Mouse (Mus musculus) embryonic stem cell, embryonic (primary cell): Measurements from ENCODE around the gene Mpped1.

ENCODE experiments used
- CTCF ChIA-PET, 4 experiments: fragments of 300-600 bp in 2 of 4; fragments of 350-600 bp in 2 of 4; sonication (Branson Sonifier 250); formaldehyde crosslinking; loops; one replicate each; lab custom pipeline; 2022; ENCODE audit warnings: inconsistent platforms in 2 of 4; lab: Charles Lee
- POLR2A ChIA-PET, 4 experiments: fragments of 300-600 bp in 2 of 4; fragments of 350-600 bp in 2 of 4; sonication (Branson Sonifier 250); formaldehyde crosslinking; loops; one replicate each; lab custom pipeline; 2022; ENCODE audit warnings: antibody characterized with exemption in 4 of 4, inconsistent platforms in 1 of 4; lab: Charles Lee

Mpped1 gene

DNA sequence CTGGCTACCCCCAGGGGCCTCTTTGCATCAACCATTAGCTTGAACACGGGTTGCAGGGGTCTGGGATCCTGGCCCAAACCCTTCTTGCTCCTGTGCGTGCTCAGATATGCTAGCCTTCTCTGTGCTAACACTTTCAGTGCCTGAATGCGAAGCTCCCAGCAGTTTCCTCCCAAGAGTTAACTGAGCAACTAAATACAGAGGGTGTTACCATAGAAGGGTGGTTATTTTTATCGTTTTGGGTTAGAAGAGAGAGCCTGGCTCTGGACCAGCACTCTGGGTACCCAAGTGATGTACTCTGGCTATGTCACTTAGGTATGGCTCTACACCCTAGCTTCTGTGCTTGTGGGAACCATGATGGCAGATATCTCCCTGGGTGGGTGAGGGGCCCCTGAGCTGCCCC lies 68.2 kb downstream of the Mpped1 start:
- ChIA-PET POLR2A (interaction anchor here in 1 of 4 experiments (0.6 to 0.7 kb wide), 2 partner anchors 14 to 268 kb away, joined by 3 to 4 read pairs; no protein-coding TSS in a partner anchor), CTCF (interaction anchor here in 3 of 4 experiments (1.6 to 2.0 kb wide), 3 partner anchors 9 kb away, joined by 7 to 10 read pairs (median 8); no protein-coding TSS in a partner anchor)

DNA sequence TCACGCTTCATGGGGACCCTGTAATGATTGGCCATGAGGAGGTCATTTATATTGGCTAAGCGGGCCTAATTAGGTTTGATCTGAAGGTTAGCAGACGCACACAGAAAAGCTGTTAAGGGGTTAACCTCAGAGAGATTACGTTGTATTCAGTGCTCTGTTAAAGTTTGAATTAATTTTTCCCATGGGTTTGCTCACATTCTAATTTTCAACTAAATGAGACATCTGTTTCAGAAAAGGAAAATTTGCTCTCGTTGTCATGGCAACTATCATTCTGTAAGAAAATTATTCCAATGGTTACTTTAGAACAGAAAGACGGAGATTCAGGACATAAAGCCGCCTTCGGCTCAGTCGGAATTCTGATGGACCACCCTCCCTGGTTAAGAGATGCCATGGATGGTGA lies 68.9 kb downstream of the Mpped1 start:
- CTCF ChIA-PET: interaction anchor here (0.6 to 2.0 kb wide), 5 partner anchors 9 to 268 kb away, joined by 3 to 10 read pairs (median 7); no protein-coding TSS in a partner anchor

DNA sequence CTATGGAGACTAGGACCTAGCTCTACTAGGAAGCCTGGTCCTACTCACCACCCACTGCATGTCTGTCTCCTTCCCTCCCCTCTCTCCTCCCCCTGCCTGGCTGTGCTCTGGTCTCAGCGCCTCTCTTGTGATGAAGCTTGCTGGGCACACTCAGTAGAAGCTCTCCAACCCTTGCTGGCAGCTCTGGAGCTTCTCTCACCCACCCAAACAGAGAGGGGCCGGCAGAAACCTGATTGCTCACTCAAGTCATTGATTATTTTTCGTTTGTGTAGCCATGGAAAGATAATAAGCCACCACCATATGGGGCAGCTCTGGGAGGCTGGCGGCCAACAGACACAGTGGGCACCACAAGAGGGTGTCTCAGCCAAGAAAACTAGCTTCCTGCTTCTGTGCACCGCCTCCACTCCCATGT lies 74.1 kb downstream of the Mpped1 start:
- ChIA-PET POLR2A (interaction anchor here in 2 of 4 experiments (0.8 to 1.4 kb wide), 2 partner anchors 18 to 525 kb away, joined by 3 read pairs; no protein-coding TSS in a partner anchor), CTCF (interaction anchor here in 2 of 4 experiments (0.7 to 1.7 kb wide), 3 partner anchors 11 to 251 kb away, joined by 3 to 5 read pairs (median 3); no protein-coding TSS in a partner anchor)

More for the DNA sequence above, 68.9 kb downstream of the Mpped1 start:
- POLR2A ChIA-PET: interaction anchor here in 1 of 4 experiments (0.6 kb wide), 1 partner anchor 269 kb away, joined by 4 read pairs; no protein-coding TSS in a partner anchor

DNA sequence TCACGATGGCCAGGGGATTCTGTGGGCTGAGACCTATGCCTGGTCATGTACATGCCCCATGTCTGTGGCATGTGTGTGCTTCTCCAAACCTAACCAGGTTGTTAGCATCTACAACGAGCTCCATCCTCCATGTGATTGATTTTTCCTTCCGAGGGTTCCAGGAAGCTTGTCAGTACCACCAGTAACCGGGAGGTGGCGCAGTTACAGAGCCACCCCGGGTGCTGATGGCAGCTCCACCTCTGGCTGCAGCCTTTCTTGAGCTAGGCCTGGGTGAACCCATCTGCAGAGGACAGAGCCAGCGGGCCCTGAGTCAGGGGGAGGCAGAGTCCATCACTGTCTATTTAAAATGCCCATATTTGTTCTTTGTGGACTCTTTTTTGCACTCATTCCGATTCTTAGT lies 77.9 kb downstream of the Mpped1 start:
- ChIA-PET CTCF (interaction anchor here (0.5 to 3.5 kb wide), 76 partner anchors 9 to 772 kb away, joined by 3 to 41 read pairs (median 4); partner anchors contain the start of gene Scube1 (in 1 of the 4)), POLR2A (interaction anchor here in 2 of 4 experiments (0.5 to 1.2 kb wide), 2 partner anchors 12 to 761 kb away, joined by 3 to 4 read pairs; no protein-coding TSS in a partner anchor)

DNA sequence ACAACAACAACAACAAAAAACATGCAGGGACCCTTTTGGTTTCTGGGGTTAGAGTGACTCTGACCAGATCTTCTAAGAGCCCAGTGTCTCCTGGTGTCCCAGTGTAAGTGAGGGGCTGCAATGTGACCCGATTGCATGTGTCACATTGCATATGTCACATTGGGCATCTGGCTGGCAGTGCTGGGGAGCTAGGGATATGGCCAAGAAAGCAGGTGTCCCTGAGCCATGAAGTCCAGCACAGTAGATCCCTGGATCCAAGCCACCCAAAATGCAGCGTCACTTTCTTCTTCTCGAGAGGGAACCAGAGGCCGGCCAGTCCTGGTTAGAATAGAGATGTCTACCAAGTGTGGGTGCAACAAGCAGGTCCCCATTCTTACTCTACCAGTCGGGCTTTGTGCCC lies 86.4 kb downstream of the Mpped1 start:
- POLR2A ChIA-PET: interaction anchor here in 1 of 4 experiments (0.5 kb wide), 1 partner anchor 912 kb away, joined by 5 read pairs; no protein-coding TSS in a partner anchor
- CTCF ChIA-PET: interaction anchor here in 2 of 4 experiments (0.8 to 6.3 kb wide), 2 partner anchors 8 to 28 kb away, joined by 3 to 41 read pairs; no protein-coding TSS in a partner anchor

DNA sequence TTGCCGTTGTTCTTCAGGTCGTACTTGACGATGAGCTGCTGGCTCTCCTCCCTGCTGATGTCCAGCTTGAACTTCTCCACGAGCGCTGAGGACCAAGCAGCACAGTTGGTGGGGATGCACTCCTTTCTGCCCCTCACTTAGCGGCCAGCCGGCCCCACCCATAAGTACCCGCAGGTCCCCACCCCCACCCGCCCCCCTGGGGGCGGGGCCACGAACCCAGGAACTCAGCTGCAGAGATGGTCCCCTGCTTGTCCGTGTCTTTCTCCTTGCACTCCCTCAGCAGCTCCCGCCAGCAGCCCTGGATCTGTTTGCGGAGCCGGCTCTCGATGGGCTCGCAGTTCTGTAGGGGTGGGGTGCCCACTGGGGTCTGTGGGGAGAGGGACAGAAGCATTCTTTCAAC lies 91.7 kb downstream of the Mpped1 start:
- POLR2A ChIA-PET: interaction anchor here in 1 of 4 experiments (0.6 to 1.4 kb wide), 2 partner anchors 18 to 455 kb away, joined by 3 read pairs; no protein-coding TSS in a partner anchor
- CTCF ChIA-PET: interaction anchor here in 2 of 4 experiments (1.0 to 6.3 kb wide), 4 partner anchors 14 to 204 kb away, joined by 3 to 41 read pairs (median 12); no protein-coding TSS in a partner anchor

DNA sequence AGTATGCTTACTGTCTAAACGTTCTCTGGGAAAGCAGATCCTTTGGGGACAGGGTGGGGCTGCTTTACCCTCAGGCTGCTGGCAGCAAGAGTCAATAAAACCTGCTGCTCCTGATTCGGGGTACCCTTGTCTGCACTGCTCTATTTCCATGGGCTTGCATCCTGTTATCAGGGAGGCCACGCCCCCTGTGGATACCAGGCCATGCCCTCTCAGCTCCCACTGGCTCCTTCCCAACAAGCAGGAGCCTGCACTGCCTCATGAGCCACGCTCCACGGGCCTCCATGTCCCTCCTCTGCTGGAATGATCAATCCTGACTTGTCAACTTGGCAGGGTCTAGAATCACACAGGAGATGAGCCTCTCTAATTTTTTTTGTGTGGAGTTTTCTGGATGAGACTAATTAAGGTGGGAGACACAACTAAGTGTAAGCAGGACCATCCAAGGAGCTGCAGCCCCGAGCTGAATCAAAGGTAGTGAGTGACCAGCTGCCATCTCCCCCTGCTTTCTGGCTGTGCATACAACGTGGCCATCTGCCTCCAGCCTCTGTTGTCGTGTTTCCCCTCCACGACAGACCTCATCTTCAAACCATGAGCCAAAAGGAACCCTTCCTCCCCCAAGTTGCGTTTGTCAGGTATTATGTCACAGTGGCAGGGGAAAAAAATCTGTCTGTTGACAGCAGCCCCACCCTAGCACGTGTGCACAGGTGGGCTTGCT lies 98.0 kb downstream of the Mpped1 start:
- ChIA-PET CTCF (no interaction called here), POLR2A (interaction anchor here in 1 of 4 experiments (1.3 kb wide), 1 partner anchor 8 kb away, joined by 3 read pairs; no protein-coding TSS in a partner anchor)

DNA sequence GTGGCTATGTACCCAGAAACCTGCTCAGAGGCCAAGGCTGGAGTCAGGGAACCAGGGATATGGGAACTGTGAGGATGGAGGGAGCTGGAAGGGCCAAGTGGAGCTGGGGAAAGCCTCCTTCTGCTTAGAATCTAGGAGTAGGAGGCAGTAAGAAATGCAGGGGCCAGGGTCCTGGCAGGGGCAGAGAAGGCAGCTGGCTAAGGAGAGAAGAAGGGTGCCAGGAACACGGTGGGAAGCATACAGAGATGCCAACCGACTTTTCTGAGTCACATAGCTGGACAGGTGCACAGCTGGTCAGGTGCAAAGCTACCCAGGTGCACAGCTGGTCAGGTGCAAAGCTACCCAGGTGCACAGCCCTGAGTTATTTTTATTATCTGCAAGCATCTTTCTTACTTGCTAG lies 98.6 kb downstream of the Mpped1 start:
- ChIA-PET POLR2A (interaction anchor here in 1 of 4 experiments (1.3 kb wide), 1 partner anchor 9 kb away, joined by 3 read pairs; no protein-coding TSS in a partner anchor), CTCF (no interaction called here)

DNA sequence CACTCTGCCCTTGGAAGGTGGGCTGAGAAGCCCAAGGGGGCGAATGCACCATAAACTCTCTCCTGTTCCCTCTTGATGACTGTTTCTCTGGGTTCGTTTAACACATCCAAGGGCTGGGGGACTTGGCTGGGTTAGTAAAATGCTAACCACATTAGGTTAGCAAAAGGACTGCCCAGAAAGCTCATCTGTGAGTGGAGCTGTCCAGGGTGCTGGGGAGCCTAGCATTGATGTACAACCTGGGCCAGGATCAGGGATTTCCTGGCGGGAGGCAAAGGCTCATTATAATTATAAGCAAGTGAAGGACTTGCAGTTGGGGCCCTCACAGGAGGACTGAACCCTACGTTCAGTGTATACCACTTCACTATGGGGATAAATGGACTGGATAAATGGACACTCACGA lies 100.6 kb downstream of the Mpped1 start:
- ChIA-PET POLR2A (interaction anchor here in 1 of 4 experiments (1.5 kb wide), 1 partner anchor 11 kb away, joined by 3 read pairs; no protein-coding TSS in a partner anchor), CTCF (interaction anchor here in 3 of 4 experiments (0.6 to 3.2 kb wide), 3 partner anchors 23 kb away, joined by 3 to 13 read pairs (median 8); no protein-coding TSS in a partner anchor)

DNA sequence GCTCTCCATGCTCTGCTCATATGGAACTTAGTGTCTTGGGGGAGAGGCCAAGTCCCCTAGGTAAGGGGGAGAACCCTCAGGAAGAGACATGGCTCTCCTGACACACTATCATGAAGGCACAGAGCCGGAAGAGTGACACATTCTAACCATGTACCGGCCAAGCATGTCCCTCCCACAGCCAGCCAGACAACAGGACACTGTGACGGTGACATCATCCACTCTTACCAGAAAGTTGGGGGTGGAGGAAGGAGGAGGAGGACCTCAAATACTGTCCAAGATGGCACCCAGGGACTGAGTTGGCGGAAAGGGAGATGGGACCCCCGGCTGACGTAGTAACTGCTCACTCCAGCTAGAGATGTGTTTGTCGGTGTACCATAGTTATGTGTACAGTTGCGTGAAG lies 104.6 kb downstream of the Mpped1 start:
- CTCF ChIA-PET: interaction anchor here in 1 of 4 experiments (0.6 kb wide), 1 partner anchor 100 kb away, joined by 4 read pairs; no protein-coding TSS in a partner anchor
- POLR2A ChIA-PET: no interaction called here

DNA sequence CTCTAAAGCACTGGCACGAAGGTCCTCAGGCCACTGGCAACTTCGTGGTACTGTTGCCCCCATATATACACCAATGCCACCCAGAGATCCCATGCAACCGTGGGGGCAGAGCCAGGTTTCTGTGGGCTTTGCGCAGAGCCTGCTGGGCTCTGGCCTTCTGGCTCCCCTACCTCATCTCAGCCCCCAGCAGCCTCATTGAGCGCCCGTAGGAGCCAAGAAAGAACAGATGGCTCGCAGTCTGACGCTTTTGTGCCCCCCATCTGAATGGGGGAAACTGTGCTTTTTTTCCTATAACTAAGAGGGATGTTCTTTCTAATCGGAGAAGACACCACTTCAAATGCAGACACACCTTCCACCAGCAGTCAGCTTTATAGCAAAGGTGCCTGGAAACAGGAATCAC lies 105.0 kb downstream of the Mpped1 start:
- CTCF ChIA-PET: no interaction called here

DNA sequence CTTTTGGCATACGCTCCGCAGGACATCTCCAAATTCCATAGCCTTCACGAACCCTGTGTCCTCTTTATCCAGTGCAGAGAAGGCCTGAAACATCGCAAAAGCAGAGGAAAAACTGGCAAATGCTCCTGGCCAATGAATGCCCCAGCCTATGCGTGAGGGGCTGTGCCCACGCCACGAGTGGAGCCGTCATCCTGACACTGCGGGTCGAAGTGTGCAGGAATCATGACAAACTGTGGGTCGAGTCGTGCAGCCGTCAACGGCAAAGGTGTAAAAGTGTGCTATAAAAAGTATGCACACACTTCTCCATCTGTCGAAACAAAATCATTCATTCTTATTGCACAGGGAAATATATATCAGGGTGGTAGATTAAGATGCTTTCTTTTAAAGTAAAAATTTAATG lies 113.6 kb downstream of the Mpped1 start:
- ChIA-PET POLR2A (interaction anchor here in 2 of 4 experiments (0.5 to 1.3 kb wide), 4 partner anchors 9 to 194 kb away, joined by 3 to 6 read pairs (median 3); no protein-coding TSS in a partner anchor), CTCF (interaction anchor here (0.6 to 1.7 kb wide), 6 partner anchors 35 to 340 kb away, joined by 3 to 8 read pairs (median 6); no protein-coding TSS in a partner anchor)

More for the DNA sequence above, 105.0 kb downstream of the Mpped1 start:
- POLR2A ChIA-PET: no interaction called here

DNA sequence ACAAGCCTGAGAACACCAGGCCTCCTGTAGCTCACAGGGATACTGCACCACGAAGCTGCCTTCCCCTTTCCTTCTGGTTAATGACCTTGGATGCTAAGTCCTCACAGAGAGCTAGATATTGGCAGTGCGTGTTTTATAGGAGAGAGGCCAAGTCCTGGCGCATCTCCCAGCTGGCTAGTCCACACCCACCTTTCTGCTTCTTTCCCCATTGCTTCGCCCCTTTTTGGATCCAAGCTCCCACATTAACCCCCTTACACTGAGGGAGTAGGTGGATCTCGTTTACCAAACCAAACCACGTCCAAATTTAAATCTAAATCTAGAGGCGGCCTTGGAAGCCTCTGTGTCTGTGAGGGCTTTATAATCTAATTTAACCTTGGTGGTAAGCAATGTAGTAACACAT lies 115.0 kb downstream of the Mpped1 start:
- POLR2A ChIA-PET: interaction anchor here in 1 of 4 experiments (0.6 to 1.6 kb wide), 4 partner anchors 9 to 585 kb away, joined by 3 to 6 read pairs (median 4); no protein-coding TSS in a partner anchor
- CTCF ChIA-PET: interaction anchor here in 2 of 4 experiments (1.7 kb wide), 2 partner anchors 37 to 180 kb away, joined by 6 to 7 read pairs; no protein-coding TSS in a partner anchor

DNA sequence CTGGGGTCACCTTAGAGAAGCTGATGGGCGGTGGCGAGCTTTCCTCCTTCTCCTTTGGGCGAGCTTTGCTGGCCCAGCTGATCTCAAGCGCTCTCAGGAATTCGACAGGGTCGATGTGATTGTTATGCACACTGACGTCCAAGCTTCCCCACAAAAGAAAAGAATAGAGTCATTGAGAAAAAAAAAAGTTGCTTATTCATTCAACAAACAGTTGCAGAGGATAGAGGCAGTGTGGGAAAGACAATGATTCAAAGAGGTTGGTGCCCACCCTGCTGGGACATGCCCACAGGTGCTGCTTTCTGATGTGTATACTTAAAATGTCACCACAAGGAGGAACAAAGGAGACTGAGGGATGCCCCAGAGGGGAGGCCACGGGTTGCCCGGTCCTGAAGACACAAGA lies 116.7 kb downstream of the Mpped1 start:
- ChIA-PET POLR2A (interaction anchor here in 2 of 4 experiments (0.9 to 1.0 kb wide), 3 partner anchors 12 to 287 kb away, joined by 3 read pairs; no protein-coding TSS in a partner anchor), CTCF (interaction anchor here in 2 of 4 experiments (0.7 to 1.4 kb wide), 2 partner anchors 39 to 177 kb away, joined by 3 read pairs; no protein-coding TSS in a partner anchor)

DNA sequence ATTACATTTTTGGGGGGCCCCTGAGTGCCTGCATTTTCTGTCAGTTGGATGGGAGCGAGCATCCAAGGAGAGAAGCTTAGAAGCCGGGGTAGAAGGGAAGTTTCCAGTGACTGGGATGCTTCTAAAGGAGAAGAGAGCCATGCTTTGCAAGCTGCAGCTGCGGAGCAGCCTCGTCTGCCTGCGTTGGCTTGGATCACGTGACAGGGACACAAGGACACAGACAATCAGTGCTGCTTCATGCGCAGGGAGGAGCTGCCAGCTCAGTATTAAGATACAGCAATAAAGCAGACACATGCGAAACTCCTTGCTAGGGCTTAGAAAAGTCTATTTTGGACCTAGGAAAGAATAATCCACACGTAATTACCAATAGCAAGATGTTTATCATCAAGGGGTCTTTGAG lies 118.0 kb downstream of the Mpped1 start:
- POLR2A ChIA-PET: no interaction called here
- CTCF ChIA-PET: interaction anchor here in 1 of 4 experiments (0.5 kb wide), 1 partner anchor 67 kb away, joined by 4 read pairs; no protein-coding TSS in a partner anchor

DNA sequence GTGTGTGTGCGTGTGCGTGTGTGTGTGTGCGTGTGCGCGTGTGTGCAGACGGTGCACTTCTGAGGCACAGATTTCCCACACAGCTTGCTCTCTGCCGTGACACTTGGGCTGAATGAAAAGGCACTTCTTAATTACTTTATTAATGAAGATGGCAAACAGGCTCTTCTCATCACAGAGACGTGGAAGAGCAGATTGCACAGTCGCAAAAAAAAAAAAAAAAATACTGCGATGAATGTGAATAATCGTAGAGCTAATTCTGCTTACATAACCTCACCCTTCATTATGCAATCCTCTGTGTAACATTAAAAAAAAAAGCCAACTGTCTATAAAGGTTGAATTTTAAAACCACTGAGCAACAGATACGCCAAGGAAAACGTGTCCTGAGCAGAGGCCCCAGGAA lies 127.2 kb downstream of the Mpped1 start:
- POLR2A ChIA-PET: interaction anchor here in 1 of 4 experiments (0.7 to 1.1 kb wide), 3 partner anchors 25 to 1851 kb away, joined by 3 read pairs; no protein-coding TSS in a partner anchor
- CTCF ChIA-PET: interaction anchor here in 2 of 4 experiments (0.5 to 1.6 kb wide), 2 partner anchors 49 to 261 kb away, joined by 4 to 6 read pairs; partner anchors contain the start of gene Pnpla3 (in 1 of the 2)
